Mouse (Mus musculus) hindbrain, postnatal 0 days (tissue): ENCODE results near the gene Arhgef33. TPM values are rescaled to one million over a fixed set of nuclear protein-coding genes. Genes with fewer than 3 reads are reported as not detected.
"Not testable (repeated sequence)": the region's sequence is repeated elsewhere in the genome, so short reads cannot be mapped to it uniquely, and the experiment has no call there.

ENCODE experiments used
- ATAC-seq: fragments of 200-750 bp; cut with Nextera tagmentation; 2 replicates; pipeline ENCODE4 v1.8.0; 2017; ENCODE audit warnings: mild to moderate bottlenecking, moderate TSS enrichment, moderate library complexity
- DNase-seq: peaks from one replicate; pipeline ENCODE4 v3.0.0-alpha.2; 2015; ENCODE audit warnings: low spot score
- H3K27ac ChIP-seq: fragments of 300-500 bp; sonication (generic); 2 replicates; pipeline ENCODE4 v1.5.1; 2014; ENCODE audit warnings: mild to moderate bottlenecking
- H3K27me3 ChIP-seq: fragments of 300-500 bp; sonication (generic); 2 replicates; pipeline ENCODE4 v1.6.1; 2014; ENCODE audit warnings: low read length, mixed read lengths; ENCODE audit not compliant: insufficient read depth
- H3K36me3 ChIP-seq: fragments of 300-500 bp; sonication (generic); 2 replicates; pipeline ENCODE4 v1.6.1; 2014; ENCODE audit warnings: low read length, mixed read lengths; ENCODE audit not compliant: insufficient read depth
- H3K4me1 ChIP-seq: fragments of 300-500 bp; sonication (generic); 2 replicates; pipeline ENCODE4 v1.6.1; 2014; ENCODE audit warnings: antibody characterized with exemption, low read length, mixed read lengths; ENCODE audit not compliant: insufficient read depth
- H3K4me2 ChIP-seq: fragments of 300-500 bp; sonication (generic); 2 replicates; pipeline ENCODE4 v1.6.1; 2014; ENCODE audit warnings: low read depth, mild to moderate bottlenecking, low read length, moderate library complexity, mixed read lengths
- H3K4me3 ChIP-seq: fragments of 300-500 bp; sonication (generic); 2 replicates; pipeline ENCODE4 v1.5.1; 2014; ENCODE audit warnings: low read length
- H3K9ac ChIP-seq: fragments of 300-500 bp; sonication (generic); replicated peaks from 2 replicates; pipeline ENCODE4 v1.6.1; 2014; ENCODE audit warnings: mild to moderate bottlenecking, low read length, moderate library complexity, mixed read lengths
- H3K9me3 ChIP-seq: fragments of 300-500 bp; sonication (generic); 2 replicates; pipeline ENCODE4 v1.6.1; 2016; ENCODE audit warnings: low read length, mixed read lengths
- CTCF ChIP-seq: IDR thresholded peaks from 2 replicates; pipeline ENCODE4 v1.5.1; 2016; ENCODE audit warnings: antibody characterized with exemption, control low read depth, low read depth
- WGBS: fragments of 180-500 bp; shearing (Covaris S2); extraction: QIAGEN DNeasy Blood & Tissue Kit; methylation state at CpG from one replicate; pipeline ENCODE4 v1.1.7; 2014; 5-methylcytosine and 5-hydroxymethylcytosine counted together
- polyA plus RNA-seq: library from polyadenylated mRNA; unstranded; fragments of >200 nt; fragmentation: Nextera tagmentation; extraction: Ambion mirVana; gene quantifications from 2 replicates; pipeline ENCODE4 v1.2.1, GENCODE M21; 2015
- total RNA-seq: library from RNA; depleted of rRNA; stranded (reverse); fragments of >200 nt; gene quantifications from 2 replicates; pipeline ENCODE4 v1.2.3, GENCODE M21; 2014

Gene Arhgef33
- total and polyA plus RNA-seq, 2 experiments from 2014 or later: 9.0 to 28.4 TPM

DNA sequence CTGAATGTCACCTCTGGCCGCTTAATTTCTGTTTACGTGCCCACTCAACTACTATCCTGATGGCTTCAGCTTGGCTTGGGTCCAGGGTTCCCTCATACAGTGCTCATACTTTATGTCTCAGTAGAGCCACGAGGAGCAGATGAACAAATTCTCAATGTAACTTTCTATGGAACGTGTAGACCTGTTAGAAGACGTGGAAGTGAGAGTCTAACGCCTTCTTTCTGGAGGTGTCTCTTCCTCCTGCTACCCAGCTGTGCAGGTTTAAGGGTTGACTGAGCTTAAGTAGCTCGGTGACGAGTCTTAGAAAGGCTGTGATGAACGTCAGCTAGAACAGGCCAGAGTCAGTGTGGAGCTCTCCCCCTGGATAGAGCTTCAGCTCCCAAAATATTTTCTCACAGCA, 61.4 kb downstream of the Arhgef33 start:
- 73% methylated on average over 9 of the region's 9 CpGs for WGBS
- H3K4me3 ChIP-seq: no peak overlapping the region
- H3K27me3 ChIP-seq: no peaks in the 10 kb centered on the region
- TF ChIP-seq CTCF: no peak
- no peak overlapping the region for H3K4me2 ChIP-seq
- H3K9me3 ChIP-seq: no peaks in the 10 kb centered on the region
- ATAC-seq (no peak), DNase-seq (no peak)
- H3K36me3 ChIP-seq: no peaks in the 10 kb centered on the region
- no peak overlapping the region for H3K27ac ChIP-seq
- H3K4me1 ChIP-seq: no peaks in the 10 kb centered on the region
- no peak overlapping the region for H3K9ac ChIP-seq

DNA sequence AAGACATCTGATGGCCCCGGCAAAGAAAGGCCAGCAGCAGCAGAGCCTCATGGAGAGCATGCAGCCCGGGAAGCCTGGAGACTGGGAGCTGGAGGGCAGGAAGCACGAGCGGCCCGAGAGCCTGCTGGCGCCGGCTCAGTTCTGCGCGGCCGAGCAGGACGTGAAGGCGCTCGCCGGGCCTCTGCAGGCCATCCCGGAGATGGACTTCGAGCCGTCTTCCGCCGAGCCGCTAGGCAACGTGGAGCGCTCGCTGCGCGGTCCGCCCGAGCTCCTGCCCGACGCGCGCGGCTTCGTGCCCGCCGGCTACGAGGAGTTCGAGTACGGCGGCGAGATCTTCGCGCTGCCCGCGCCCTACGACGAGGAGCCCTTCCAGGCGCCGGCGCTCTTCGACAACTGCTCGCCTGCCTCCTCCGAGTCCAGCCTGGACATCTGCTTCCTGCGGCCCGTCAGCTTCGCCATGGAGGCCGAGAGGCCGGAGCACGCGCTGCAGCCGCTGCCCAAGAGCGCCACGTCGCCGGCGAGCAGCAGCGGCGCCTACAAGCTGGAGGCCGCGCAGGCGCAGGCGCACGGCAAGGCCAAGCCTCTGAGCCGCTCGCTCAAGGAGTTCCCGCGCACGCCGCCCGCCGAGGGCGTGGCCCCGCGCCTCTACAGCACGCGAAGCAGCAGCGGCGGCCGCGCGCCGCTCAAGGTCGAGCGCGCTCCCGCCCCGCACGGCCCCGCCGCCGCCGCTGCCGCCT, 66.0 kb downstream of the Arhgef33 start, which contains the start of gene Gm10190:
Gene Gm10190, minus strand, starts transcription at position 553 of the 737 bp plus-strand sequence.
- Histone ChIP-seq H3K27me3 (no peaks in the 10 kb centered on the region), H3K9me3 (no peaks in the 10 kb centered on the region), H3K36me3 (no peaks in the 10 kb centered on the region), H3K9ac (peak within 1 kb of the TSS; percentile 70), H3K4me3 (peak within 1 kb of the TSS; percentile 39), H3K27ac (peak within 1 kb of the TSS; percentile 84), H3K4me2 (peak within 1 kb of the TSS; percentile 63), H3K4me1 (no peaks in the 10 kb centered on the region)
- peak; percentile 10; the same call in 1 of the 2 replicates for TF ChIP-seq CTCF
- ATAC-seq: peak; percentile 98
- WGBS: 3% methylated on average over 84 of the region's 102 CpGs
- DNase-seq: peak; percentile 98

DNA sequence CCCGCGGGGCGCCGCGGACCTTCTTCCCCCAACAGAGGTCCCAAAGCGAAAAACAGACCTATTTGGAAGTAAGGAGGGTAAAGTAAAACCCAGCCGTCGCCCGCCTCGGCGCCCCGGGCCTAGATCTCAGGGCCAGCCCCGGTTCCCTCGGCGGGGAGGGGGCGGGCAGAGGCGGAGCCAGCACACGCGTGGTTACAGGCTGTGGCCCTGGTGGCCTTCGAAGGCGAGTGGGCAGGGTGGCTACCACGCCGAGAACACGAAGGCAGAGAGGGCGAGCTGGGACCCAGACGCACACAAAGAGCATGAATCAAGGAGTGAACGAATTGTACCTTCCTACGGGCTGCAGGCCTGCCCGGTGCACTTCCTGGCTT, 66.5 kb downstream of the Arhgef33 start:
- H3K9me3 ChIP-seq: no peaks in the 10 kb centered on the region
- DNase-seq (no peak), ATAC-seq (peak; percentile 88)
- H3K27me3 ChIP-seq: no peaks in the 10 kb centered on the region
- H3K9ac ChIP-seq: peak overlapping the region; percentile 70
- WGBS: 22% methylated on average over 25 of the region's 29 CpGs
- no peak for TF ChIP-seq CTCF
- no peaks in the 10 kb centered on the region for H3K4me1 ChIP-seq
- peak overlapping the region; percentile 63 for H3K4me2 ChIP-seq
- H3K36me3 ChIP-seq: no peaks in the 10 kb centered on the region
- H3K4me3 ChIP-seq: peak overlapping the region; percentile 39
- peak overlapping the region; percentile 84 for H3K27ac ChIP-seq

DNA sequence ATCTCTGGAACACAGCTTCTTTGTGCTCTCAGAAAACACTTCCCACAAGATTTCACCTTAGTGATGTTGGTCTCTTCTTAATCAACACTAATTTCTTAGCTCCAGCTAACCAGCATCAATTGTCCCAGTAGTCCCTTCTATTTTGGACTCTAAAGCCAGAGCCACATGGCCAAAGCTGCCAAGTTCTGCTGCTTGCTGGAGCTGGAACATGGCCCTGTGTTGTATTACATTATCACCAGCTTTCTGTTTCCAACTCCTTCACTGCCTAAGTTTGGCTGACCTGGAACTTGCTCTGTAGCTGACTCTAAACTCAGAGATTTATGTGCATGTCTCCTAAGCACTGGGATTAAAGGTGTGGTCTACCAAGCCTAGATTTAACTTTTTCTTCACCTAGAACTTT, 71.2 kb downstream of the Arhgef33 start:
- not testable (repeated sequence) for ATAC-seq, H3K27me3 ChIP-seq, H3K4me3 ChIP-seq, H3K4me1 ChIP-seq, H3K36me3 ChIP-seq, H3K4me2 ChIP-seq, H3K9ac ChIP-seq, H3K27ac ChIP-seq, H3K9me3 ChIP-seq, DNase-seq

- Histone ChIP-seq H3K4me2 (no peak overlapping the region), H3K36me3 (no peaks in the 10 kb centered on the region), H3K27me3 (no peaks in the 10 kb centered on the region), H3K27ac (no peak overlapping the region), H3K4me1 (no peaks in the 10 kb centered on the region), H3K9me3 (no peaks in the 10 kb centered on the region), H3K9ac (no peak overlapping the region), H3K4me3 (no peak overlapping the region)
- no peak for TF ChIP-seq CTCF
- ATAC-seq (no peak), DNase-seq (no peak)
- WGBS: 48% methylated on average over 1 of the region's 1 CpGs
Observed at GRCm38 (mm10) chr17:80385671-80386070, 78.5 kb downstream of the Arhgef33 start.

DNA sequence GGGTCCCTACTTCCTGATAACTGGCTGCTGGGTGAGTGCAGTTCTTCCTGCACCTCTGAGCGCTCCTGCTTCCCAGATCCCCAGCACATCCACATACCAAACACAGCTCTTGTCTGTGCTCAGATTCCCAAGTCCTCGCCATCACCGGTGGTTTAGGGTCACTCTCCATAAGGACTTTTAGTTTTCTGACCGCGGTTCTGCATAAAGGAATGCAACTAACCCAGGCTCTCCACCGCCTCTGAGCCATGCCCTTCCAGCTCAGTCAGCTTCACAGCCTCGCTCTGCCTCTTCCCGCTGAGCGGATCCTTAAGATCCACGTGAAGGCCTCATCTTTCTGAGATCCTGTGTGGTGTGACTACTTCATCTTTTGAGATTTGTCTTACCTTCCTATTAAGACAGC, 82.8 kb downstream of the Arhgef33 start:
- H3K9me3 ChIP-seq: no peaks in the 10 kb centered on the region
- no peak for TF ChIP-seq CTCF
- DNase-seq (no peak), ATAC-seq (no peak)
- no peak overlapping the region for H3K27ac ChIP-seq
- no peak overlapping the region for H3K4me3 ChIP-seq
- no peak overlapping the region for H3K4me2 ChIP-seq
- 66% methylated on average over 10 of the region's 10 CpGs for WGBS
- no peaks in the 10 kb centered on the region for H3K27me3 ChIP-seq
- H3K9ac ChIP-seq: no peak overlapping the region
- 0 out of 2 replicates have a peak, but pooled peaks cover 5% of the 10 kb centered on the region for H3K4me1 ChIP-seq
- H3K36me3 ChIP-seq: no peaks in the 10 kb centered on the region
